Mouse (Mus musculus): ENCODE measurements at regions not wholly inside any gene's neighbourhood (a gene's known extent, or its start where the extent isn't known, plus 50 kb on each side); places are given as distances from the start of the nearest gene placed in this dataset.
A peak's percentile ranks its signal among the peaks of the same experiment; 100 is the strongest.

DNA sequence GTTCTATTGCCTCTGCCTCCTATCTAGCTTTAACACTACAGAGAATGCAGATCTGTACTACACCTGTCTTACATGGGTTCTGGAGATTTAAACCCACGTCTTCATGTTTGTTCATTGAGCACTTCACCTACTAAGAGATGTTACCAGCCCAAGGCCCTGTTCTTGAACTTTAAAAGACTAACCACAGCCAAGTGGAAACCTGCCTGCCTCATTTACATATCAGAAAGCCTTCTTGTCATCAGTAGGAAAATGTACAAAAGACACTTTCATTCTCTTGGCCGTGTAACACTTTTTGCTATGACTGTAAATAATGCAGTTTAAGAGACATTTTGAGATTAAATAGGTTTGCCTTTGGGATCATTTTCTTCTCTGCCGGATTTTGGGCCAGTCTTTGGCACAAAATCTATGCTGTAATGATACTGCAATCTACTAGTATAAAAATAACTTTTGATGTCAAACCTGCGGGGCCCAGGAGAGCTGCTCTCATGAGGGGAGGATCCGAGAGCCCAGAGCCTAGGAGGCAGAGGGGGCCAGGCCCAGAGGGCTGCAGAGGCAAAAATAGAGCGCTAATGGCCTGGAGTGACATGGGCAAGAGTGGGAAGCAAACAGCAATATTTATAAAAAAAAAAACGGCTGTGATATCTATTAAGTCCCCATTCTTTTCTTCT lies 318.4 kb upstream of the Myo3a start:
- TF ChIP-seq CTCF (conservative IDR thresholded peaks at IDR 0.05) = no peak
- Histone ChIP-seq H3K4me3 (peak overlapping the region; percentile 53), H3K27ac (0 out of 2 replicates have a peak overlapping the region, but pooled peaks have one; percentile 43)
- no peak for DNase-seq (ENCODE audit: low spot score in 2 of 2)

DNA sequence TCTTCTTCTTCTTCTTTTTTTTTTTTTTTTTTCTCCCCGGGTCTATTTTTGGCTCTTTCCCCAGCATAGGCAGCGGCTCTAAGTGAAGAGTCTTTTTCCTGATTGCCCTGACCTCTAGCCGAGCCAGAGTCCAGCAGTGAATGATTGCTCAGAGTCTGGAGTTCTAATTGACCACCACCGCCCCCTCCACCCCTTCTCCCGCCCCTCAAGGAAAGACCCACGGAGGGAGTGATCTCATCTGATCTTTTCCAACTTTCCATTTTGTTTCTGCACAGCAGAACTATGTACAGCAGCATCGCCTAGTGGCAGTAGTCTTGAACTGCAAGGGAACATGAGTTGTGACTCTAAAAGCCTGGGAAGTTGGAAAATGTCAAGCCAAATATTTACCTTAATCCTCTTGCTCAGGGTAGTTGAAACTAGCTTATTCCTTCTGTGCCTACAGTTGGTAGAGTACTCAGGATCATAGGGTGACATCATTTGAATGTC lies 317.8 kb upstream of the Myo3a start:
- peak; percentile 92 for TF ChIP-seq CTCF (conservative IDR thresholded peaks at IDR 0.05)
- peak overlapping the region; percentile 53 for H3K4me3 ChIP-seq

DNA sequence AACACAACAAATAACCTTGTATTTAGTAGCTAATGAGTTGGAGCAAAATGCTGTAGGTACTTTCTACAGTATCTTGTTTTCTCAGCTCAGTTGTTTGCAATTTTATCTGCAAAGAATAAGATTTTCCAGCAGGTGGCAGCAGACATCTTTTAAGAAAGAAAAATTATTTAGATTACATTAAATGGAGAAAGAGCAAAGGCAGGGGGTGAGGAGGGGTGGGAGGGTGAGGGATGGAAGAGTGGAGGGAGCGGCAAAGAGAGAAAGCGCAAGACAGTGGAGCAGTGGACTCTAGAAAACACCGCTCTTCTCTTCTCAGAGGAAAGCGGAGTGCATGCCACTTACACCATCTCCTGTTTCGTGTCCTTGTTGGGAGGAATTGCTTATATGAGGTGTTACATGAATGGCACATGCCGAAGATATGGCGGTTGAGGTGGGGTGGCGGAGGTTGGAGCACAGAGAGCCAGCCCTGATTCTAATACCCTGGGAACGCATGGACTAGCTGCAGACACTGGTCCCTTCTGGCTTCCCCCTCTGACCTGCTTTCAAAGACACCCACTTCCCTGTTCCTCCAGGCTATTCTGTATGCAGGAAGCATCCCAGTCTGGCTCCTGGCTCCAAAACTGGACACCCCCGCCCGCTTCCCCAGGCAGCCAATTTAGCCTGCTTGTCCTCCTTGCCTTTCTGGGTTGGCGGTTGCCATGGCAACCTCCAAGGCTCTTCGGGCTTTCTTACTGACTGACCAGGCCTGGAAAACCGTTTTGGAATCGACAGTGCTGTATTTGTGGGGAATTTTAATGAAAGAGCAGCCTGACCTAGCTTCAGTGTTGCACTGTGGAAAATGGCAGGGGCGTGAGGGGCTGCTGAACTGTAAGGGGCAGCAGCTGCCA lies 309.3 kb upstream of the Myo3a start:
- TF ChIP-seq CTCF (conservative IDR thresholded peaks at IDR 0.05) = peak; percentile 73
- DNase-seq (ENCODE audit: low spot score in 2 of 2) = peak; percentile 79 to 93
- Histone ChIP-seq H3K4me3 (peak overlapping the region; percentile 63), H3K27ac (peak overlapping the region; percentile 93)

More for the DNA sequence above, 317.8 kb upstream of the Myo3a start:
- H3K27ac ChIP-seq = peak overlapping the region; percentile 57; the same call in 1 of the 2 replicates
- peak; percentile 67 to 84 for DNase-seq (ENCODE audit: low spot score in 2 of 2)

DNA sequence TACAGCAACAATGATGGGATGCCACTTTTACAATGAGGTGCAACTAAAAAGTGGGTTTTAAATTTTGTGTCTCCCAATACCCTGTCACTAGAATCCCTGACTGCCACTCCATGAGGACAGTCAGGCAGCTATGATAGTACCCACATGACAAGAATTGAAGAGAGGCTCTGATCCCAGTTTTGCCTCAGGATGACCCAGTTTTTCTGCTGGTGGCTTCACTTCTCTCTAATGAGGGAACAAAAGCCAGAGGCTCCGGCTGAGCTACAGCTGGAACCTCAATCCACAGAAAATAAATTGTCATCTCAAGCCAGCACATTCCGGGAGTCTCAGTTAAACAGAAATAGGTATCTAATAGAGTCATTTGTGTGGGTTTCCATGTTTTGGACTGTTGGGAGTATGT lies 308.2 kb upstream of the Myo3a start:
- Histone ChIP-seq H3K27ac (peak overlapping the region; percentile 93), H3K4me3 (no peak overlapping the region)
- no peak for DNase-seq (ENCODE audit: low spot score in 2 of 2)
- TF ChIP-seq CTCF (conservative IDR thresholded peaks at IDR 0.05) = no peak

DNA sequence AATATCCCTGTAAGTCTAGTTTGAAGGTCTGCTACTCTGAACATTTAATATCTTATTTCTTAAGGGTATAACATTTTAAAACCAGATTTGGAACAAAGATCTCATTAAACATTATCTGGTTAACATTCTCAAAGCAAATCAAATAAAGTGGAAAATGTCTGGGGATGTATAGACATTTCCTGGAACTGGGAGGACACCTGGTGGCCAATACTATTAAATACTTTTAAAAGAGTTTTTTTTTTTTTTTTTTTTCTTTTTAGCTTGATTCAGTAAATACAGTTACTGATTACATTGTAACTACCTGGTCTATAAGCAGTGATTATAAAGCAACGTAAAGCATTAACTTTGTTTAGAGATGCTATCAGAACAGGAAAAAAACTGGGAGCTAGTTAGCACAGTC lies 299.6 kb upstream of the Myo3a start:
- H3K4me3 ChIP-seq = no peak overlapping the region
- TF ChIP-seq CTCF (conservative IDR thresholded peaks at IDR 0.05) = peak; percentile 80
- no peak for DNase-seq (ENCODE audit: low spot score in 2 of 2)
- no peak overlapping the region for H3K27ac ChIP-seq

DNA sequence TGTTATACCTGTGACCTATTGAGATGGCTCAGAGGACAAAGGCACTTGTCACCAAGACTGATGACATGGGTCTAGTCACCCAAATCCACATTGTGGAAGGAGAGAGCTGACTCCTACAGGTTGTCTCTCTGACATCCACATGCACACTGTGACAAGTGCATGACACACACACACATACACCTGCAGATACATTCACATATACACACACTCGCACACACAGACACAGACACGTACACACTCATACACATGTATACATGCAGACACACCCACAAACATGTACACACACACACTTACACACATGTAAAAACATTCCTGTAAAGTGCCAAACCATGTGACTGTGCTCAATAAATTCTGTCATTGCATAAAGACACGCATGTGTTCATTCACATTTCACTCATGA lies 287.3 kb upstream of the Myo3a start:
- Histone ChIP-seq H3K27ac (no peak overlapping the region), H3K4me3 (no peak overlapping the region)
- no peak for TF ChIP-seq CTCF (conservative IDR thresholded peaks at IDR 0.05)
- DNase-seq (ENCODE audit: low spot score in 2 of 2) = no peak

DNA sequence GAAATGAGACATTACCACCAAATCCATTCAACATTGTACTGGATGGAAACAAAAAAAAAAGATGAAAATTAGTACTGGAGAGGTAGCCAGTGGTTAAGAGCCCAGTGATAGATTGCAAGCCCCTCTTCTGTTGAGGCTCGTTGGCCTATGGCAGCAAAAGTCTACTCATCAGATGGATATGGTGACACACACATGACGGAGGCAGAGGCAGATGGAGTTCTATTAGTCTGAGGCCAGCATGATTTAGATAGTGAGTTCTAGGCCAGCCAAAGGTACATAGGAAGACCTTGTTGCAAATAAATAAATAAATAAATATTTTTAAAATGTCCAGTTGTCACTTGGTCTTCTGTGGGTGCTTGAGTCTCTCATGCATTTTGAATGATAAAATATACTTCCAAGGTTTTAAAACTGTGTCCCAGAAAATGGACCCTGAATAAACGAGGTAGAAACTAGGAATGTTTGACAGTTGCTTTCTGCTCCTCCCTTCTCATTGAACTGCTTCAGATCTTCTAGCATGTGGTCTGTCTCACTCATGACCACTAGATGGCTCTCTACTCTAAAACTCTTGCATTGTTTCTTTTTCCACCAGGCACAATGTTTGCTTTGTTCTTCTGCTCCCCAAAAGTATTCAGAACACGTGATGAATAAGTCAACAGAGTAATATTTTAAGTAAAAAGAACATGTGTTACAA lies 286.4 kb upstream of the Myo3a start:
- peak; percentile 90 for TF ChIP-seq CTCF (conservative IDR thresholded peaks at IDR 0.05)
- Histone ChIP-seq H3K4me3 (no peak overlapping the region), H3K27ac (no peak overlapping the region)
- DNase-seq (ENCODE audit: low spot score in 2 of 2) = peak; percentile 45 to 60

DNA sequence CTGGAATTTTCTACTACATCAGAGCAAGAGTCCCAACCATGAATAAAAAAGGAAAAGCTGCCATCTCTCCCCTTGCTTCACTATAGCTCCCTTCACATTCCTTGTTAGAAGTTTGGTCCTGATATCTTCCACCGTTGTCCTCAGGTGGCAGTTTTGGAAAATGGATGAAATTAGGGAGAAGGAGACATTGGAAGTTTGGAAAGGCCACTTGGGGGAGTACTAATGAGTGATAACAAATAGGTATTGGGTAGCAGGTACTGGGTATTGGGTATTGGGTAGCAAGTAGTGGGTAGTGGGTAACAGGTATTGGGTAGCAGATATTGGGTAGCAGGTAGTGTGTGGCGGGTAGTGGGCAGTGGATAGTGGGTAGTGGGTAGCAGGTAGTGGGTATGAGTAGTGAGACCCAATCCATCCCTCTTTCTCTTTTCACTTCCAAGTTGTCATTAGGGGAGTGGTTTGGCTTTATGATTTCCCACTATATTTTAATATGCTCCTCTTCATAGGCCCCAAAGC lies 285.8 kb upstream of the Myo3a start:
- DNase-seq (ENCODE audit: low spot score in 2 of 2) = no peak
- Histone ChIP-seq H3K4me3 (no peak overlapping the region), H3K27ac (no peak overlapping the region)
- TF ChIP-seq CTCF (conservative IDR thresholded peaks at IDR 0.05) = no peak

DNA sequence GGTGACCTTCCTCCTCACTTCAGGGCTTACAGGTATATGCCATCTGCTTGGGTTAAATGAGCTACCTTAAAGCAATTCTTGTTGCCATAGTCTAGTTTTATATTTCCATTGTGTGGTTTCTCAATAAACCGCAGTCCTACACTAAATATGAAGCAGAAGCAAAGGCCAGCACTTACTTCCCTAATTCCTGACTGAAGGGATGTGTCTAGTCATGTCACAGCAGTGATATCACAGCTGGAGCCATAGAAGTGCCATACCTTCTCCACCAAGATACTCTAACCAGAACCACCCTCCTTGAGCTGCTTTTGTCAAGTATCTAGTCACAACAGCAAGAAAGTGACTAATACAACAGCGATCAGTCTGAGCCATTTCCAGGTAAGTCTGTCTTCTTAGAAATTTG lies 283.6 kb upstream of the Myo3a start:
- Histone ChIP-seq H3K27ac (no peak overlapping the region), H3K4me3 (no peak overlapping the region)
- DNase-seq (ENCODE audit: low spot score in 2 of 2) = no peak
- TF ChIP-seq CTCF (conservative IDR thresholded peaks at IDR 0.05) = no peak

DNA sequence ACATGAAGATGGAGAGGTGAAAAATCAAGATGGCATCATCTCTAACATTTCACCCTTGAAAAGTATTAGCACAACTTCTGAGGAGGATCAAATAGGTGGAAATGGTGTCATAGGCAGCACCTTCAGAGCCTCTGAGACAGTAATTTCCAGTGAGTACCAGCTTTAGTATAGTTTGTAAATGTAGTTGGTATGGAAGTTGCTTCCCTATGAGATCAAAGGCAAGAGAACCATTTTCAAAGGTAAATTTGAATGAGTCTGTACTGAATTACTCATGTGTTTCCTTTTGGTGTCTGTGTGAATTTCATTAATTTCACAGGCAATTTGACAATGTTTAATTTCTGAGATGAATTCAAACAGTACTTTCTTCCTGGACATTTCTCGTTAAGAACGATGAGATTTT lies 280.8 kb upstream of the Myo3a start:
- no peak for DNase-seq (ENCODE audit: low spot score in 2 of 2)
- no peak overlapping the region for H3K4me3 ChIP-seq
- TF ChIP-seq CTCF (conservative IDR thresholded peaks at IDR 0.05) = no peak
- H3K27ac ChIP-seq = no peak overlapping the region

DNA sequence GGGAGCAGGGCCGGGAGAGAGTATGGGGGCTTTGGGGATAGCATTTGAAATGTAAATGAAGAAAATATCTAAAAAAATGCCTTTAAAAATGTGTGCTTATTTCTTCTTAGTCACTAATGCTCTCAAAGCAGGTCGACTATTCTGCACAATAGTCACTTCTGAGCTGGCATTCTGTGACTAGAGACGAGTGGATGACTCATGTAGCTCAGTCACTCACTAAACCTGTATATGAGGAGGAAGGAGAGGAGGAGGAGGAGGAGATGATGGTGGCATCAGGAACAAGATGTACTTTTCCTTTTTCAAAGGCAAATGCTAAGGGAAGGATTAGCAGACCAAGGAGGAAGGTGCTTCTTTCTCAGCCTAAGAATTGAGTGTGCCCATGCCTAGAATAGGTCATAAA lies 276.0 kb upstream of the Myo3a start:
- TF ChIP-seq CTCF (conservative IDR thresholded peaks at IDR 0.05) = no peak
- Histone ChIP-seq H3K4me3 (no peak overlapping the region), H3K27ac (no peak overlapping the region)
- DNase-seq (ENCODE audit: low spot score in 2 of 2) = no peak

DNA sequence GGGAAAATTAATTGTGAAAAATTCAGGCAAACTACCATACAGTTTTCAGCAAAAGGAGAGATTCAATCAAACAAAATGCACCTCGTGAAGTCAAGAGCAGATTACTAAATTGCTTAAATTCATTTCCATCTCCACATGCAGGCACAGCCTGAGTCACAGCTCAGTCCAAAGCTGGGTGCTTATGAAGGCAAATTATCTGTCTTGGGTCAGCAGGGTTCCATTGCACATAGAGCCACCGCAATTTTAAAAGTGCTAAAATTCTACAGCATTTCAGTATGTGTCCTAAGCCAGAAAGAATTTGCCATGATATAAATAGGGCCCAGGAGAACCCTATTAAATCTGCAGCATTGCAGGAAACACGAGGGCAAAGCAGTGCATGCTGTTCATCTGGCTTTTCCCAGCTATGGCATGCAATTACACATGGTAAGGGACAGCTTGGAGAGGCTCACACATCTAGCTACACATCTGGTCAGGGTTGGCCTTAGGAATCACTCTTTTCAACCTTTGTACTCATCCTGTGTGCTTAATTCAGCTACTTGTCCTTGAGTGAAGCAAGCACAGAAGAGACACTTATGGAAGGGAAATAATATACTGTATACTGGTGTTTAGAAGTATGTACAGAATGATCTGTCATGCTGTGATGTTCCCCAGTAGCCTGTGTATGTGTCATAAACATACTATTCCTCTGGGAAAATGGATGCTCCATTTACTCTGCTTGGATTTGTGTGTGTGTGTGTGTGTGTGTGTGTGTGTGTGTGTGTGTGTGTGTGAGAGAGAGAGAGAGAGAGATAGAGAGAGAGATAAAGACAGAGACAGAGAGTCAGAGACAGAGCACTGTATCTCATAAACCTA lies 271.0 kb upstream of the Myo3a start:
- H3K27ac ChIP-seq = no peak overlapping the region
- no peak for TF ChIP-seq CTCF (conservative IDR thresholded peaks at IDR 0.05)

More for the DNA sequence above, 271.0 kb upstream of the Myo3a start:
- no peak for DNase-seq (ENCODE audit: low spot score in 2 of 2)
- no peak overlapping the region for H3K4me3 ChIP-seq

All from layer of hippocampus, adult 2 months (tissue).